Mouse (Mus musculus): ENCODE measurements at regions not wholly inside any gene's neighbourhood (a gene's known extent, or its start where the extent isn't known, plus 50 kb on each side); places are given as distances from the start of the nearest gene placed in this dataset.
A peak's percentile ranks its signal among the peaks of the same experiment; 100 is the strongest.

DNA sequence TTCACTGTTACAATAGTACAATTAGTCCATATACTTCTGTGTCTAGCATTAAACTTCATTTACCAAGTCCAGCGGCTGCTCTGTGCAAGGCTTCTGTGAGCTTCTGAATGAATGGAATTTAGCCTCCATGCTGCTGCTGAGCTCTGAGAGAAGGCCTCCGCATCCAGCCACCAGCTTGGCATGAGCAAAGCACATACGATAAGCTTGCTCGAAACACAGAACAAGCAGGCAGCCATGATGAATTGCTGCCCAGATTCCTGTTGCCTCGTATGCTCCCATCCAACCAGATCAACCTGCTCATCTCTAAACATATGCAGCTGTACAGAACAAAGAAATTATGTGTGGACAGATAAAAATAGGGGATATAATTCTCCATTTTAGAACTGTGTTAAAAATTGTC, 140.4 kb upstream of the Tll1 start:
- no peak overlapping the region for H3K27ac ChIP-seq
- H3K4me3 ChIP-seq (ENCODE audit: low read length) = no peak overlapping the region
- H3K9ac ChIP-seq (replicated peaks; ENCODE audit: low read length) = no peak overlapping the region
- WGBS = 67% methylated on average over 5 of the region's 5 CpGs
- ATAC-seq = no peak
- no peaks in the 10 kb centered on the region for H3K36me3 ChIP-seq (ENCODE audit: insufficient read depth, low read length)
- no peak for TF ChIP-seq CTCF (IDR thresholded peaks at IDR 0.05; ENCODE audit: low read depth)
- no peak overlapping the region for H3K4me2 ChIP-seq (ENCODE audit: low read depth, low read length)
- H3K9me3 ChIP-seq (ENCODE audit: low read length) = no peaks in the 10 kb centered on the region
- peak; percentile 9 for DNase-seq (ENCODE audit: low spot score)
- no peaks in the 10 kb centered on the region for H3K4me1 ChIP-seq (ENCODE audit: insufficient read depth, low read length)
- H3K27me3 ChIP-seq (ENCODE audit: insufficient read depth, low read length) = no peaks in the 10 kb centered on the region

DNA sequence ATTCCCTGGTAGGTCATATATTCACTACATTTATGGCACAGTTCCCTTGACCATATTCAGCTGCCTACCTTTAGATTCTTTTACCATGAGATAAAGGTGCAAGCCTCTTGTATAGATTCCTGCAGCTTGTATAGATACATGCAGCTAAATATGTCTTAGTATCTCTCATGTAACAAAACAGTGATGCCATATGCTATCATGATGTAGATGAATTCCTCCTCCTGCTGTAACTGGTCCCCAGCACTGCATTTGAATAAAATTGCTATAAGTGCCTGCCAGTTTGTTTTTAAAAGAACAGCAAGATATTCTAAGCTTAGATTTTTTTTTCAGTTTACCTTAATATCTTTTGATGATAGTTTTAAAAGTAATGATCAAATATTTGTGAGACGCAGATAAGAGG, 138.9 kb upstream of the Tll1 start:
- Histone ChIP-seq H3K27ac (no peak overlapping the region), H3K9ac (replicated peaks; ENCODE audit: low read length) (no peak overlapping the region), H3K4me2 (ENCODE audit: low read depth, low read length) (no peak overlapping the region), H3K27me3 (ENCODE audit: insufficient read depth, low read length) (no peaks in the 10 kb centered on the region), H3K9me3 (ENCODE audit: low read length) (no peaks in the 10 kb centered on the region), H3K4me1 (ENCODE audit: insufficient read depth, low read length) (no peaks in the 10 kb centered on the region), H3K36me3 (ENCODE audit: insufficient read depth, low read length) (no peaks in the 10 kb centered on the region), H3K4me3 (ENCODE audit: low read length) (no peak overlapping the region)
- ATAC-seq (no peak), DNase-seq (ENCODE audit: low spot score) (no peak)
- no peak for TF ChIP-seq CTCF (IDR thresholded peaks at IDR 0.05; ENCODE audit: low read depth)
- 94% methylated on average over 1 of the region's 1 CpGs for WGBS

DNA sequence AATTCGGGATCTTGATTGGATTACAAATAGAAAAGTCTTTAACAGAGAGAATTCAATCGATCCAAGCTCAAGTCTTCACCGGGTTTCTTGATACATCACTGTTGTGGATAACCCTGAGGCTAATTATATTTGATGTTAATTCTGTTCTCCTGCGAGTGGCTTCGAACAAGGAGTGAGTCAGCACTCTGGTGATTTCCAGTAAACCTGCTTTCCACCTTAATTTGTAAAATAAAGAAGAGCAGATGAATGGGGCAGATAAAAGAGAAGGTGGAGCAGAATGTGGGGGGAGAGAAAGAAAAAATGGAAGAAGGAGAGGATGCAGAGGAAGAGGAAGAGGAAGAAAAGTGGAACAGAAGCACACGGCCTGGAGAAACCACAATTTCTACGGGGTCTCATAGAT, 137.5 kb upstream of the Tll1 start:
- no peaks in the 10 kb centered on the region for H3K9me3 ChIP-seq (ENCODE audit: low read length)
- no peak overlapping the region for H3K4me3 ChIP-seq (ENCODE audit: low read length)
- DNase-seq (ENCODE audit: low spot score) (no peak), ATAC-seq (no peak)
- no peak overlapping the region for H3K9ac ChIP-seq (replicated peaks; ENCODE audit: low read length)
- H3K27me3 ChIP-seq (ENCODE audit: insufficient read depth, low read length) = no peaks in the 10 kb centered on the region
- no peaks in the 10 kb centered on the region for H3K36me3 ChIP-seq (ENCODE audit: insufficient read depth, low read length)
- H3K27ac ChIP-seq = no peak overlapping the region
- no peaks in the 10 kb centered on the region for H3K4me1 ChIP-seq (ENCODE audit: insufficient read depth, low read length)
- WGBS = 80% methylated on average over 7 of the region's 7 CpGs
- no peak overlapping the region for H3K4me2 ChIP-seq (ENCODE audit: low read depth, low read length)
- no peak for TF ChIP-seq CTCF (IDR thresholded peaks at IDR 0.05; ENCODE audit: low read depth)

DNA sequence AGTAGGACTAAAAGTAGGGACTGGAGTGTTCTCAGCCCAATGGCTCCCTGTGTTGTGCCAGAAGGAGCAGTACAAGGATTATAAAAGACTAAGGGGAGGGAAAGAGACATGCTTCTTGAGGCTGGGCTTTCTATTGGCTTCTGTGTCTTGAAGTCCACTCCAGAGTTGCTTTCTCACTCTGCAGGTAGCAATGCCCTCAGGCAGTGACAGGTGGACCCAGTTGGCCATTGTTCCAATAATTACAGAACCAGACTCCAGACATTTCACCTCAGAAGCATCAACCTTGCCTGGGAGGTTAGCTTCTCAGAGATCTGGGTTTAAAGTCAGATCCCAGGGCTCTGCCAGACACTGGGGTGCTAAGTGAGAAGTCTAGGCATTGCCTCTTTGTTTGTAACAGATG, 136.3 kb upstream of the Tll1 start:
- H3K9ac ChIP-seq (replicated peaks; ENCODE audit: low read length) = no peak overlapping the region
- no peak for DNase-seq (ENCODE audit: low spot score)
- ATAC-seq = no peak
- no peaks in the 10 kb centered on the region for H3K9me3 ChIP-seq (ENCODE audit: low read length)
- no peaks in the 10 kb centered on the region for H3K27me3 ChIP-seq (ENCODE audit: insufficient read depth, low read length)
- no peak overlapping the region for H3K27ac ChIP-seq
- H3K4me3 ChIP-seq (ENCODE audit: low read length) = no peak overlapping the region
- no peaks in the 10 kb centered on the region for H3K36me3 ChIP-seq (ENCODE audit: insufficient read depth, low read length)
- no peaks in the 10 kb centered on the region for H3K4me1 ChIP-seq (ENCODE audit: insufficient read depth, low read length)
- no peak for TF ChIP-seq CTCF (IDR thresholded peaks at IDR 0.05; ENCODE audit: low read depth)
- H3K4me2 ChIP-seq (ENCODE audit: low read depth, low read length) = no peak overlapping the region

DNA sequence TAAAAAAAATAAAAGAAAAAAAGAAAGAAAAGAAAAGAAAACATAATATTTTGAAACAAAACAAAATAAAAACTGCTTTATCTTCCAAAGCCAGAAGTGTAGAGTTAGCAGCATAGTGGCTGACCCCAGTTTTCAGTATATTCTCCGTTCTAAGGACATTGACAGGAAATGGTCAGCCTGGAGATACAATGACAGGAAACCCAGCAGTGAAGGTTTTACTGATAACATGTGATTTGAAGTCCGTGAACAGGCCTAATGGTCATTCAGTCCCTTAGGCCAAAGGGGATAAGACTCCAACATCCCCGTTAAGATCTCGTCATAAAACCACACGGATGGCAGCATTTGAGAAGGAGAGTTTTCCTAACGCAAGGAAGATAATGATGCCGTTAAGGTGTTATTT, 131.3 kb upstream of the Tll1 start:
- Histone ChIP-seq H3K9me3 (ENCODE audit: low read length) (no peaks in the 10 kb centered on the region), H3K4me3 (ENCODE audit: low read length) (no peak overlapping the region), H3K9ac (replicated peaks; ENCODE audit: low read length) (no peak overlapping the region), H3K27me3 (ENCODE audit: insufficient read depth, low read length) (no peaks in the 10 kb centered on the region), H3K36me3 (ENCODE audit: insufficient read depth, low read length) (no peaks in the 10 kb centered on the region), H3K4me1 (ENCODE audit: insufficient read depth, low read length) (no peaks in the 10 kb centered on the region), H3K4me2 (ENCODE audit: low read depth, low read length) (no peak overlapping the region), H3K27ac (no peak overlapping the region)
- no peak for TF ChIP-seq CTCF (IDR thresholded peaks at IDR 0.05; ENCODE audit: low read depth)
- DNase-seq (ENCODE audit: low spot score) (no peak), ATAC-seq (no peak)
- WGBS = 83% methylated on average over 7 of the region's 7 CpGs

DNA sequence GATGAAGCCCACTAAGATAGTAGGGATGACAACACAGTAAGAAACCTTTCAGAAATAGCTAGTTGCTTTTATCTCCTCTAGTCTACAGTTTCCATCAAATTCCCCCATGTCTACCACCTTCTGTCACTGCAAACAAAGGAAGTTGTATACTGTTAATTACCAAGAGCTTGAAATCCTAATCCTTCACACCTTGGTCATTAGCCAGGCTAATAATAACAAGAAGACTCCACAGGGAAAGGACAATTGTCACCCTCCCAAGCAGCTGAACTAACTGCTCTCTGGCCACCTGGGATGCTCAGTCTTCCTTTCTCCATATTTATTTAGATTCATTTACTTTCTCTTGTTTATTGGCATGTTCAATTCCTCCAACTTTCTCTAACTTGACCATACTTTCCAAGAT, 130.5 kb upstream of the Tll1 start:
- H3K9ac ChIP-seq (replicated peaks; ENCODE audit: low read length) = no peak overlapping the region
- H3K27ac ChIP-seq = no peak overlapping the region
- TF ChIP-seq CTCF (IDR thresholded peaks at IDR 0.05; ENCODE audit: low read depth) = no peak
- H3K9me3 ChIP-seq (ENCODE audit: low read length) = no peaks in the 10 kb centered on the region
- H3K36me3 ChIP-seq (ENCODE audit: insufficient read depth, low read length) = no peaks in the 10 kb centered on the region
- no peaks in the 10 kb centered on the region for H3K4me1 ChIP-seq (ENCODE audit: insufficient read depth, low read length)
- DNase-seq (ENCODE audit: low spot score) (no peak), ATAC-seq (no peak)
- no peaks in the 10 kb centered on the region for H3K27me3 ChIP-seq (ENCODE audit: insufficient read depth, low read length)
- H3K4me2 ChIP-seq (ENCODE audit: low read depth, low read length) = no peak overlapping the region
- H3K4me3 ChIP-seq (ENCODE audit: low read length) = no peak overlapping the region

DNA sequence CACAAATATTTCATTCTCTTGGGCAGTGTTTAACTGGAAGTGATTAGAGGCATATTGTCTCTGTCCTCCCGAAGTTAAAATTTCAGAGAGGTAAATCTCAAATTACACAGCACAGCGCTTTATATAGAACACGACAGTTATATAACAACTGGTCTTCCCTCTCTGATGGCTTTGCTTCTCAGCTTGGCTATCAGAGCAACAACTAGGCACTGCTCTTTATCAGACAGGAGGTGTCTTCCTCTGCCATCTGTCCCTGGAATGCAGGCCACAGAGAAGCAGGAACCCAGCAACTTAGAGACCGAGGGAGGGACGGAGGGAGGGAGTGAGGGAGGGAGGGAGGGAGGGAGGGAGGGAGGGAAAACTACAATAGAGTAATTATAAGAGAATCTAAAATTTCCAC, 129.4 kb upstream of the Tll1 start:
- Histone ChIP-seq H3K9me3 (ENCODE audit: low read length) (no peaks in the 10 kb centered on the region), H3K4me1 (ENCODE audit: insufficient read depth, low read length) (no peaks in the 10 kb centered on the region), H3K4me3 (ENCODE audit: low read length) (no peak overlapping the region), H3K27me3 (ENCODE audit: insufficient read depth, low read length) (no peaks in the 10 kb centered on the region), H3K36me3 (ENCODE audit: insufficient read depth, low read length) (no peaks in the 10 kb centered on the region), H3K4me2 (ENCODE audit: low read depth, low read length) (no peak overlapping the region), H3K27ac (no peak overlapping the region), H3K9ac (replicated peaks; ENCODE audit: low read length) (no peak overlapping the region)
- DNase-seq (ENCODE audit: low spot score) (no peak), ATAC-seq (no peak)
- 75% methylated on average over 5 of the region's 5 CpGs for WGBS
- no peak for TF ChIP-seq CTCF (IDR thresholded peaks at IDR 0.05; ENCODE audit: low read depth)

DNA sequence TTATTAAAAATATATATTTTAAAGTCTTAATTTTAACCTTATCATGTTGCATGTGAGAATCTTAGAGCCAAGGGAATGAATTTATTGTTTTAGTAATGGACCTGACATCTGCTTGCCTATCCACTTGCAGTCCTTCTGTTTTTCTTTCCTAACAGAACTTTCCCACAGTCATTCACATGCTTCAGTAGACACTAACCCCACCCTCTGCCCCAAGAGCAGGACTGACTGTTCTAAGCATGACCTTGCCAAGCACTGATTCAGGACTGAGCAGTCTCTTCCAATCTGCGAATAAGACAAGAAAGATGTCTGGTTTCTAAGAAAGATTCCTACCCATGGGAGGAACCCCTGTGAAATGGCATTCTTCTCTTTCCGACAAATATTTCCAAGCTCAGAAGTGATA, 117.9 kb upstream of the Tll1 start:
- TF ChIP-seq CTCF (IDR thresholded peaks at IDR 0.05; ENCODE audit: low read depth) = no peak

More for the DNA sequence above, 117.9 kb upstream of the Tll1 start:
- Histone ChIP-seq H3K9me3 (ENCODE audit: low read length) (no peaks in the 10 kb centered on the region), H3K4me1 (ENCODE audit: insufficient read depth, low read length) (no peaks in the 10 kb centered on the region), H3K9ac (replicated peaks; ENCODE audit: low read length) (no peak overlapping the region), H3K4me2 (ENCODE audit: low read depth, low read length) (no peak overlapping the region), H3K27ac (no peak overlapping the region), H3K4me3 (ENCODE audit: low read length) (no peak overlapping the region), H3K27me3 (ENCODE audit: insufficient read depth, low read length) (no peaks in the 10 kb centered on the region), H3K36me3 (ENCODE audit: insufficient read depth, low read length) (no peaks in the 10 kb centered on the region)
- no peak for ATAC-seq
- WGBS = 85% methylated on average over 2 of the region's 2 CpGs
- DNase-seq (ENCODE audit: low spot score) = no peak

All from hindbrain, postnatal 0 days (tissue).